Mouse (Mus musculus) B cell, adult 2 months (primary cell): Measurements from ENCODE around the gene Ctnnbl1.

ENCODE experiments used
- DNase-seq, 2 experiments: peaks; one replicate each; pipeline ENCODE4 v3.0.0; 2022

The Ctnnbl1 gene

DNA sequence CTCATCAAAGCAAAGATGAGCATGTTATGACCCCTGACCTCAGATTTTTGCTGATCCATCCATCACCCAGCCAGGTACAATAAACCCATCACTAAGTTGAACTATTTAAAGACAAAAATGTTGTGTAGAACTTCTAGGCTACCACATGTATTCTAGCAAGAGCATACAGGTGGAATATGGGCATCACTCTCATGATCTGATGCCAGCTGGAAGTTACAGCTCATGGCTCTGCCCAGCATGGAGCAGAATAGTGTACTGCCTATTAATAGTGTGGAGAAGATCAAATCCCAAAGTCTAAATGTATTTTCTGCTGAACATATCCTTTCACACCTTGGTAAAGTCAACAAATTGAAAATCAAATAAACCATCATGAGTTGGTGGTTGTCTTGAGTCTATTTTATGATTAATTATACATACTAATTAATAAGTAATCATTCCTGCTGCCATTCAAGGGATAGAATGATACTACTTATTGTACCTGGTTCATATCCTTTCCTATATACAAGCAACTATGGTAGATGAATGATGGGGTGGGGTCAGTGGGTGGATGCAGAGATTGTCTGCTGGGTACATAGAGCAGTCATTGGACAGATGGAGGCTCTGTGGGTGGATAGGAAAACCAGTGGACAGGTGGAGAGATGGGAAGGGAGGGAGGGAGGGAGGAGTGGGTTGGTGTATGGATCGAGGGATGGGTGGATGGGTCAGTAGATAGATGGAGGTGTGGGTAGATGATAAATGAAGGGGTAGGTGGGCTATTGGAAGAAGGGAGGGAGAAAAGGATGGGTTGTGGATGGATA lies 58.6 kb downstream of the Ctnnbl1 start:
- DNase-seq = no peak

DNA sequence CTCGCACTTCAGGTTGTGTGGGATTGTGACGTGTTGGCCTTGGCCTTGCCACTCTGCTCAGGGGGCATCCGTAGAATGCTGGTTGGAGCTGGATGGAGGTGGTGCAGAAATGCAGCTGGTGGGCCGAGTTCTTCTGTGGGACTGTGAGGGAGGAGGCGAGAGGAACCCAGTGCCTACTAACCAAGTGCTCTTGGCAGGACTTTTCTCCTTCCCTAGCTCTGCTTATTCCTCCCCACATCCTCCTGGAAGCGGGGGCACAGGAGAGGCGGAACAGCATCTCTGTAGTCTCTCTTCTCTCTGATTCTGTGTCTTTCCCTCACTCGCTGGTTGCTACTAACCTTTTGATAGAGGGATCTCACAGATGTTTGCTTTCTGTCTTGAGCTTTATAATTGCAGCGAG lies 62.3 kb downstream of the Ctnnbl1 start:
- DNase-seq = no peak

DNA sequence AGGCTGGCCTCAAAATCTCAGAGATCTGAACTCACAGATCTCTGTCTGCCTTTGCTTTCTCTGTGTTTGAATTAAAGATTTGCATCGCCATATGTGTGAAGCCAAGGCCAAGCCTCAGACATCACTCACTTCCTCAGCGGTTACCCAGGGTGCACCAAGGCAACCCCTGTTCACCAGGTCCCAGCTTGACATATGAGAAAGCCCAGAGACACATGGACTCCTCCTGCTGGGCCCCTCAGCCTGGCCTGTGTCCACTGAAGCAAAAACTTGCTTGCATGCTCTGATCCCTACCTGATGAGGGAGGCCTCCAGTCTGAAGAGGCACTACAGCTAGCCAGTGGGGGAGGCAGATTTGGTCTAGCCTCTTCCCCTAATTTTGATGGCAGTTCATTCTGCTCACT lies 63.1 kb downstream of the Ctnnbl1 start:
- no peak for DNase-seq

DNA sequence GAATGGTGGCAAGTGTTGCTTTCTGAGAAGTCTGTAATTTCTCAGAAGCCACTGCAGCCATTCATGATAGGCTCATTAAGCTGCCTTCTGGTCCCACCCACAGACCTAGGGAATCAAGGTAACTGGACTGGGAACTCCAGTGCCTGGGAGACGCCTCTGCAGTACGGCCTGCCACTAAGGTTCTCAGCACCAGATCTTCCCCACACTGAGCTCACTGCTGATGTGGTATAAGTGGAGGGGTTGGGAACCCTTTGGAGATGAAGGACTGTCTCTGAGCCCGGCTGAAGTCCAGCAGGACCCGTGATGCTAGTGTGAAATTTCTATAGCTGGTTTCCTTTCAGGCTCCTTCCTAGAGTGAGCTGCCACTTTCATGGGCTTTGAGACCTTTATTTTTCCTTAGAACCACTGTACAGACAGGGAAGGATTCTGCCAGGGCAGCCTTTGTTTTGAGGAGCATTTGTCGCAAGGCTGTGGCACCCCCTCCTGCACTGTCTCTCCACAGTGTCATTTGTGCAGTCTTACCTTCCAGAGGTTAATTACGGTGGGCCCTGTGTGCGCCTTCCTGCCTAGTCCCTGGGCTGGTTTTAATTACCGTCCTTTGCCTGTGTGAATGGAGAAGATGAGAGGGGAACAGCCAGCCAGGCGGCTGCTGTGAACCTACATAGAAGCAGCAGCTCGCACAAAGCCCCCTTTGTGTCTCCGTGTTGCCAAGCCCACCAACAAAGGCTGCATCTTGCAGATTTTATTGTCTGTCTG lies 63.7 kb downstream of the Ctnnbl1 start:
- no peak for DNase-seq

DNA sequence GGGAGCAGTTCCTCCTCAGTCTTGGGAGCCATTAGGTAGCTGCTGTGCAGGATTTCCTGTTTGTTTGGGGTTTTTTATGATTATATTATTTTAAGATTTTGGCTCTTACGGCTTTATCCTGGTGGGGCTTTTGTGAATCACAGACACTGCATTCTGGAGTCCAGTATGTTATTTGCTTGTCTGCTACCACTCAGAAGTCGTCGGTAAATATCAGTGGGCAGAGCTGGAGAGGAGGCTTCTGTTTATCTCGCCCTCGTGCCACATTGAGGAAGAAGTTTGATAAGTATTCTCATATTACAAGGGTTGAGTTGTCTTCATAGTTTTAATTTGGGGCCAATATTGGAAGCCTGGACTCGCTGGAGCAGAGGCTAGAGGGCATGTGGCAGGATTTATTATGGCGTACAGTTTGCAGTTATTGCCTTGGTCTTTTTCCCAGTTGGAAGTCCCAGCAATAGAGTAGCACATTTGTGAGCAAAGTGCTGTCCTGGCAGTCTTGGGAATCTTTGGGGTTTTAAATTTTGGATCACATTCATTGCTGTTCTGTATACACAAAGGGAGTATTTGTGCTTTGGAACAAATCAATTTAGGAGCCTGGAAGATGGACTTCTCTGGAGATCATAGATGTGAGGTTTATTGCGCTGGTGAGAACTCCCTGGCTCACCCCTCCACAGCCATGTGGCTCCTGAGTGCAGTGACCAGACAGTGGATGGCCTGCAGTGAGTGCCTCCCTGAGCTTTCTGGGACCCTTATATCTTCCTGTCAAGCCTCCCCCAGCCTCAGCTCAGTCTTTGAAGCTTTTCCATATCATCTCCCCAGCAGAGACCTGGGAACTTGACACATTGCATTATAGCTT lies 64.5 kb downstream of the Ctnnbl1 start:
- DNase-seq = no peak

DNA sequence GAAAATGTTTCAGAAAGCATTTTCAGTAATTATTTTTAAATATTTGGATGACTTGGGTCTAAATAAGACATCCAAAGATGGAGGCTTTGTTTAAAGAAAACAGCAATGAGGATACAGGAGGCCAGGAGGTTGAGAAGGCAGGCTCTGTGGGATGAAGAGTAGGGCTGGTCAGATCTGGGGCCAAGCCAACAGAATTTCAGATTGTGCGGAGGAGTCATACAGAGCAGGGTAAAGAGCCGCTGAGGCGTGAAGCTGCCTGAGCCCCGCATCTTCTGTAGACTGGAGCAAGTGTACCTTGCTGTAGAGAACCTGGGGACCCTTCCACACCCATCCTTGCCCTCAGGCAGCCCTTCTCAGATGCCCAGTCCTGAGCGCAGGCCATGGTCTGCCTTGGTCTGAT lies 65.5 kb downstream of the Ctnnbl1 start:
- no peak for DNase-seq

DNA sequence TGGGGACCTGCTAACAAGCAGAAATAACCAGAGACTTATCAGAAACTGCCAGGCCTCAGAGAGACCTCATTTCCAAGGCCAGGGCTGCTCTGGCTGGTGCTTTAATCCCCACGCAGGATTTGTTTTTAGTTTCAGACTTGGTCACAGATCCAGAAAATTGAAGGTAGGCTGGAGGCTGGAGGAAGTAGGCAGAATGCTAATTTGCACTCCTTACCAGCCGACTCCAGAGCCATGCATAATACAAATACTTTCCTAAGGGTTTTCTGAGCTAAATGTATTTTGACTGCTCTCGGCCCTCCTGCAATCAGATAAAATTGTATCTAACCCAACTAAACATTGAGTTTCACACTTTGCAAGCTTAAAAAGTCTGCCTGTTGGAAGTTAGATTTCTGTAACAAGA lies 67.2 kb downstream of the Ctnnbl1 start:
- no peak for DNase-seq

DNA sequence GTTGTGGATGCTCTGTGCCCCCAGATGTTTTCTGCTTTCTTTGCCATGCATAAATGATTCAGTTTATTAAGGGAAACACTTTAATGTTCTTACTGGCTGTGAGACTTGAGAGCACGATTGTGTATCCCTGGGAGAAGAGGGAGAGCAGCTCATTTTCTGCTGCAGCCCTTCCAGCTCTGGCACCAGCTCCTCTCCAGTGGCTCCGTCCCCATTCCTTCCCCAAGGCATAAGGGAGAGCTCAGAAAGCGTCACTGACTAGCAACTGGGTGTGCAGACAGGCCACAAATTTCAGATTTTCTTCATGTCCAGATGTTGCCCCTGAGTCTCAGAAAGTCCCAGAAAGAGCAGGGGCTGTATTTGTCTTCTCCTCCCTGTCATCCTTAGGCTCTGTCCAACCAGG lies 67.9 kb downstream of the Ctnnbl1 start:
- no peak for DNase-seq

DNA sequence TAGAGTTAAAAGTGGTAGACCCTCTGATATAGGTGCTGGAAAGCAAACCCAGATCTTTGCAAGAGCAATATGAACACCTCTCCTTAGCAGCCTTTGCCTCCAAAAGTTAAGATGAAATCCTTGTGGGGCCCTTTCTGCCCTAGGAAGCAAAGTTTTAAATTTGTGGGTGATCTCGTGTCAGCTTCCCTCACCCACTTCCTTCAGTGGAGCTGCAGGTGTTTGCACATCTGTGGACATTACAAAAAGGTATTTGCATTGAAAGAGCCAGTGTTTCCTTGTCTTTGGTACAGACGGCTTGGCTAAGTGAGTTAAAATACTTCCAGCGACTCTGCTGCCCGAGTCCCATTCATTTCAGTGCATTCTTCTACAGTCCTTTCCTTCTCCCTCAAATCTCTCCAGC lies 69.9 kb downstream of the Ctnnbl1 start:
- no peak for DNase-seq

DNA sequence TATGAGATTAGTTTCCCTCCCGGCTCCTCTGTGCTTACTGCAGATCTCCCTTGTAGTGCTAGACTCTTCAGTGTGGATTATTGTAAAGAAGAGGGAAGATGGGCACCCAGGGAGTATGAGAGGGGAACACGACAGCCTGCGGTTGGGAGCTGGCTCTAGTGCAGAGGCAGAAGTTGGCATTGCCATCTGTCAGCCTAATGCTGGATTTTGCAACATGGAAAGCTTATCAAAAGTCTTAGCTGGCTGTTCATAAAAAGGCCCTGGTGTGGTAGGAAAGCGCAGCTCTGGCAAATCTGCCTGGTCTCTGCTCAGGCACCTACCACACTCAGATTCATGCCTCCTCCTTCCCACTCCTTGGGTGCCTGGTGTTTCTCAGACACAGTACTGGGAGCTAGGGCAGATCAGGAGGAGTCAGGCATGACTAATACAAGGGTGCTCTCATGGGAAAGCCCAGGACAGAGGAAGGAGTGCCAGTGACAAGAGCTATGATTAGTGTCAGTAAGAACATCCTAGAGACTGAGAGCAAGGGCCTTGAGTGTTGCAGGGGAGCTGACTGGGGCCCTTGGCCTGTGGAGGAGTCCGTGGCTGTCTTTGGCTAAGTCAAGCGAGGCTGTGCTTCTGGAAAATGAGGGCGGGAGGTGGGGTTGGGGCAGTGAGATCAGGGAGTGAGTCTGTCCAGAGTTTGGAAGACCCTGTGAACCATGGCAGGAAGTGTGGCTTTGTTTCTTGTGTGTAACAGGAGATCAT lies 70.6 kb downstream of the Ctnnbl1 start:
- DNase-seq = no peak

DNA sequence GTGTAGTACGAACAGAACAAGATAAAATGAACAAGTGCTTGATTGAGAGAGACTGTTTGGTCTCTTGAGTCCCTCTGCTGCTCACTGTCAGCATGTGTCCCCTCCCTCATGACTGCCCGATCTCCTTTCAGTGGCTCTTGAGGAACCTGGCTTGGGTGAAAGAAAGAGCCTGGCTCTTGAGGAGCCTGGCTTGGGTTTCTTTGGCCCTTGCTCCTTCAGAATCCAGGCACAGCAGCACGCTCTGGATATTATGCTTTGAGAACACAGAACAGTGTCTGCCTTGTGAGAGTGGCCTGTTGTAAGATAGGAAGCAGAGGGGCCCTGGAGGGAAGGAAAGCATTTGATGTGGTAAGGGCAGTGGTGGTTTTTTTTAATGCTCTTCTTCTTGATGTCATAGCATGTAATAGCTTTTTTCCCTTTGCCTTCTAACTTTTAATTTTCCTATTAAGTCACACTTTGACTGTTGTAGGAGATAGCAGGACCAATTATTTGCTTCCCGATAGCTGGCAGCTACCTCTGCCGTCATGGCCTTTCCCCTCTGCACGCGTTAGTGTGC lies 71.2 kb downstream of the Ctnnbl1 start:
- DNase-seq = no peak

DNA sequence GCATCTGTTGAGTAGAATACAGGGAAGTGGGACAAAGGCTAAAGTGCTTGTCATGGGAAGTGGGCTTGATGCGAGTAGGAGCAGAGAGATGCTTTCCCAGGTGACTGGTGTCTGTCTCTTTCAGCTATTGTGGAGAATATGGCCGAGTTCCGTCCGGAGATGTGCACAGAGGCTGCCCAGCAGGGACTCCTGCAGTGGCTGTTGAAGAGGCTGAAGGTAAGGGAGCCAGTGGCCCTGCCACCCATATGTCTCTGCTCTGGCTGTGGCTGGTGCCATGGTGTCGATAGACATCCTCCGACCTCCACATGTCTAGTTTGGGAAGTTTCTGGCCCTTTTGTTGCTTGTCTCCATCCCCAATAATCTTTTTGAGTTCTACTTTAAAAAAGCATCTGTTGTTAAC lies 72.1 kb downstream of the Ctnnbl1 start:
- no peak for DNase-seq

DNA sequence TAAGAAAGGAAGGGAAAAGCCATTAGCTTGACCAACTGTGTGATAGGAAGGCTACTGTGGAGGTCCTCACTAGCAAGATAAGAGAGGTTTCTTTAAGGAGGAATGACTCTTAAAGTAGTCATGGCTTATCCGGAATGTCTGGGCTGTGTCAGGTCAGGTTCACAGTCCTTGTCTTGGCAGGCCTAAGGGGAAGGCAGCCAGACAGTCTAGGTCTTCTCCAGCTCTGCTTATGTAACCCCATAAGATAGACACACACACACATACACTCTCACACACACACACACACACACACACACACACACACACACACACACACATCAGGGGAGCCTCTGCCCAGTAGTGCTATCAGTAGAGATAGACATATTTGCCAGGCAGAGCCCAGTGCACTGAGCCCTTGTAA lies 73.5 kb downstream of the Ctnnbl1 start:
- no peak for DNase-seq

DNA sequence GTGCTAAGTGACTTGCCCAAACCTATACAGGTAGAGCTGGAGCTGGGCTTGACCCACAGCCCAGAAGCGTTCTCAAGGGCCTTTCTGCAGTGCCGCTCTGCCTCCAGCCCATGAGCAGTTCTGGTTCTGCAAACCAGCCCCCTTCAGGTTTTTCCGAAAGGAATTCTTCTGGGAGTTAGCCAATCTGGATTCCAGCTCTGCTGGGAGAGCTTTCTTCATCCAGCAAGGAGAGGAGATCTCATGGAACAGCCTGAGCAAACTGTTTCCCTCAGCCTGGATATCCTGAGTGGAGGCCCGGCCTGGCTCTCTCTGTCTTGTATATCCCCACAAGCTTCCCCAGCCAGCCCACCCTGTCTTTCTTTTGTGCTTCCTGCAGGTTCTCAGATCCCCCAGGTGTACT lies 75.9 kb downstream of the Ctnnbl1 start:
- no peak for DNase-seq

DNA sequence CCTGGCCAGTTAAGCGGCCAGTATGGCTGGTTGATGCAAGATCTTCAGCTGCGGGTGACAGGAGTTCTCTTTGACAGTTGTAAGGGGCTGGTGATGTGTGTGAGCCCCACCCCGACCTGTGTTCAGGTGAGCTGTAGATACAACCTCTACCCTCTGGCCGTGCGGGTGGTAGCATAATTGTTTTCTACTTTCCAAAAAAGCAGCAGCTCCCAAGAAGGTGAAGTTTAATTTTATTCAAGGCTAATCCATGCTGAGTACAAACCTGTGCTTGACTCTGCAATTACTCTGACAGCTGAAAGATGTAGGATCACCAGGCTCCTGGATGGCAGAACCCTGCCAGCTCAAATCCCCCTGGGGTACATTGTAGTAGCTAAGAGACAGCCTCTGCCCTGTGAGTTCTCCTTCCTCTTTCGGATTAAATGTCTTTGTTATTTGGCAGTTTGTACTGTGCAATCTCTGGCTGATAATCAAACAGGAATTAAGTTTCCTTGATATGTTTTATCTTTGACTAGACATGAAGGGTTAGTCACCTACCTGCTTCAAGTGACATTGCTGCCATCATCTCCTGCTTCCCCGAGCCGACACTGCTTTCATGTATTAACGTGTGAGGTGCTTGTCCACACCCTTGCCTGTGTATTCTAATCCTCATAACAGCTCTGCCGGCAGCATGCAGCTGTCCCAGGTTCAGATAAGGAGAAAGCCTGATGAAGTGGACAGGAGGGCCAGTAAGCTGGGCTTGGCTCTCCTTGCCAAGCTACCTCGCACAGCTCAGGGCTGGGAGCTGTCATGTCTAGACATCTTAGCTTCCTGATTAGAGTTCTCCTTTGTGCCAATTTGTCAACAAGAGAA lies 77.1 kb downstream of the Ctnnbl1 start:
- DNase-seq = no peak

DNA sequence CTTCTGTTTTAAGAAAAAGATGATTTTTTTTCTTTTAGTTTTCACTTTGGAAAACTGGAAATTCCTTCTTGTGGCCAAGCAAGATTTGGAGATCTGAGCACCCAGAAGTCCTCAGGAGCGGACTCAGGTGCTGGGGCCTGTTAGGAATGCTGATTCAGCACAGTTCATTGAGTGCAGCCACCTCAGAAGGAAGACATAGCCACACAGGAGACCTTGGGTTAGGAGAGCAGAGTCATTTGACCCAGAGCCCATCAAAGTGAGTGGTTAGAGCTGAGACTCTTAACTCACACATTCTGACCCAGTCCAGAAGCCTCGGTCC lies 77.7 kb downstream of the Ctnnbl1 start:
- DNase-seq = no peak

DNA sequence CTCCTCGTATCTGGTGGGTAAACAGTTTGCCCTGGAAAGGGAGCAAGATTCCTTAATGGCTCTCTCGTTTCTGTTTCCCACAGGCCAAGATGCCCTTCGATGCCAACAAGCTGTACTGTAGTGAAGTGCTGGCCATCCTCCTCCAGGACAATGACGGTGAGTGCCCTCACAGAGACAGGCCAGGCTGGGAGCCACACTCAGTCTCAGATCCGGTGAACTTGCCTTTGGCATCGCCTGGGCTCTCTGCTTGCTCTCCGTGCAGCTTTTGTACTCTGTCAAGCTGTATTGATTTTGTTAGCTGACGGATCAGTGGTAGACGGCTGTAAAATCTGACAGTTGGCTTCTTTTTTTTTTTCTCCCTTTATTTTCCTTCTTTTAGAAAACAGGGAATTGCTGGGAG lies 80.5 kb downstream of the Ctnnbl1 start:
- DNase-seq = no peak

DNA sequence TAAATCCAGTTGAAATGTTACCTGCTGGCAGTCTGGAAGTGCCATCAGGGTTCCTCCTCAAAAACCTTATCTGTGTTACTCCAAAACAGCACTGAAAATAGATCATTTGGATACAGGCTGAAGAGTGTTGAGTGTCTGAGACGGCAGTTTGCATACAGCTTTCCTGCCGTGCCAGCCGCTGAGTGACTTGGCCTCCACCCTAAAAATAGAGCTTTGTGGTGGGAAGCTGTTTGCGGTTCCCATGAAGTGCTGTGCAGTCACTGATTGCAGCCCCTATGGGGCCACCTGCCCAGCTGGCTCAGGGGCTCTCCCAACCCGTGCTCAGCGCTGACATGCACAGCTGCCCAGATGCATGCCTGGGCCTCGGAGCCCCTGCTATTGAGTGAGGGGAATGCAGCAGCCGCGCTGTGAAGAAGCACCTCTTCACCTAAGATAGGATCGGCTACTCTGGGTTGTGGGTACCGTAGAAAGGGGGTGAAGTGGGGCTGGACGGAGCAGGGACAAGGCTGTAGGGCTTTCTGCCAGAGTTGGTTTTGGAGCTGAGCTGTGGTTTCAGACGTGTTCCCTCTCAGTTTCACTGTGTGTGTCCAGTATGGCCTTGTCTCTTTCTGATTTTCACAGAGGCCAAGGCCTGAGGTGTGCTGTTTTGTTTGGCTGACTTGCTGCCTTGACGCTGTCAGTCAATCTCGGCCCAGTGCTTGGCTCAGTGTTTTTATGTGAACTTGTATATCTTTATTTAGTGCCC lies 81.5 kb downstream of the Ctnnbl1 start:
- no peak for DNase-seq

DNA sequence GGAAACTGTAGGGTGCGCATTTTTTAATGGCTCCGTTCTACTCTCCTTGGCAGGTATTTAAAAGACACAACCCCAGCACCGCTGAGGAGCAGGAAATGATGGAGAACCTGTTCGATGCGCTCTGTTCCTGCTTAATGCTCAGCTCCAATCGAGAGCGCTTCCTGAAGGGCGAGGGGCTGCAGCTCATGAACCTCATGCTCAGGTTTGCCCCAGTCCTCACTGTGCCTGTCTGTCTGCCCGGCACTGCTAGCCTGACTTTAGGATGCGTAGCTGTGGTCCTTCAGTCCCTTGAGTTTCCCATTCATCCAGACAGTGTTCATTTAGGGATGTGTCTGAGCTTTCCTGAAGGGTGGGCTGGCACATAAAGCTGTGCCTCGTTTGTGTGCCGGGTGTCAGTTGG lies 82.2 kb downstream of the Ctnnbl1 start:
- DNase-seq = no peak

DNA sequence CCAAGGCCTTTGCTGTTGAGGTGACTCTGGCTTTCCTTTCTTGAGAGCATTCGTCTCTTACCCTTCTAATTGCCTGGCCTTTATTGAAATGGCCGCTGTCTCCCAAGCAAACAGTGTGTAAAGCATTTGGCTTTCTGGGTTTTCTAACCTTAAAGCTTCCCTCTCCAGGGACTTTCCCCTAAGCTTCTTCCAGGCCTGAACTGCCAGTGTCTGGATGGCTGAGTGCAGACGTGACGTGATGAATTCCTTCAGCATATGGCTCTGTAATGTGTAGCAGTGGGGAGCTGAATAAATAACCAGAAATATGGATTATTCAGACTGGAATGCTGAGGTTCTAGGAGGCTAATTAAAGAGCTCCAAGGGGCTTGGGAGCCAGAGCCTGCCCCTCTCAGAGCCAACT lies 84.1 kb downstream of the Ctnnbl1 start:
- DNase-seq = no peak

DNA sequence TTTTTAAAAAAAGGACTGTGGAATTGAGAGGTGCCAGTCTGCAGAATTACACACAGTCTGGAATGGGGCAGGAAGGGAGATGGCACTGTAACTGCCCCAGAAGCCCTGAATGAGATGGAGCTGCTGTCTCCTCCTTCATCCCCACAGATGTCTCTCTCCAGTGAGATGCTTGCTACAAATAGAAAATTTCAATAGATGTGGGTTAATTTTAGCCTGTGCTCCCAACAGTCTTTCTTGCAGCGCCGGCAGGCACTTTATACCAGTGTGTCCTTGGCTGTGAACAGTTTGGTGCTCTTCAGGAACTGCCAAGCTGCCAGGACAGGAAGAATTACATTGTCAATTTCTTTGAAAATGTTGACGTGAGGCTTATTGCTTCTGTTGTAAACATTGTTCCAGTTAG lies 86.3 kb downstream of the Ctnnbl1 start:
- DNase-seq = no peak
